Mouse (Mus musculus) layer of hippocampus, postnatal 36 days (tissue): ENCODE data around the gene Def8. TPM values are rescaled to one million over a fixed set of nuclear protein-coding genes. Genes with fewer than 3 reads are reported as not detected.
"Not testable (repeated sequence)": the region's sequence is repeated elsewhere in the genome, so short reads cannot be mapped to it uniquely, and the experiment has no call there.

Source experiments
- DNase-seq, 2 experiments: peaks; one replicate each; pipeline ENCODE4 v3.0.0; 2022
- total RNA-seq, 2 experiments: library from RNA; stranded (reverse); gene quantifications; 2 replicates each; pipeline ENCODE4 v1.2.3; 2021

The Def8 gene
- total RNA-seq, 2 experiments from 2014 or later = 53.4 to 57.4 TPM

- not testable (repeated sequence) for DNase-seq
Observed at GRCm38 (mm10) chr8:123433241-123433974, 10.1 kb downstream of the Def8 start.

GRCm38 (mm10) chr8:123441788-123442187 lies 18.5 kb downstream of the Def8 start:
- no peak for DNase-seq

- DNase-seq = no peak
Observed at GRCm38 (mm10) chr8:123442351-123442750, 19.0 kb downstream of the Def8 start.

- DNase-seq = peak; percentile 91
Observed at GRCm38 (mm10) chr8:123442871-123443575, 19.7 kb downstream of the Def8 start.

- DNase-seq = no peak
Observed at GRCm38 (mm10) chr8:123443576-123443921, 20.2 kb downstream of the Def8 start.

GRCm38 (mm10) chr8:123444131-123444530 lies 20.8 kb downstream of the Def8 start:
- no peak for DNase-seq

- no peak for DNase-seq
Observed at GRCm38 (mm10) chr8:123445981-123446380, 22.7 kb downstream of the Def8 start.

GRCm38 (mm10) chr8:123446799-123447198 lies 23.5 kb downstream of the Def8 start:
- no peak for DNase-seq

GRCm38 (mm10) chr8:123450783-123451182 lies 27.5 kb downstream of the Def8 start:
- DNase-seq = no peak

GRCm38 (mm10) chr8:123451747-123452146 lies 28.4 kb downstream of the Def8 start:
- not testable (repeated sequence) for DNase-seq

- DNase-seq = no peak
Observed at GRCm38 (mm10) chr8:123452149-123452548, 28.8 kb downstream of the Def8 start.

GRCm38 (mm10) chr8:123453291-123453690 lies 30.0 kb downstream of the Def8 start:
- no peak for DNase-seq

- DNase-seq = no peak
Observed at GRCm38 (mm10) chr8:123453951-123454350, 30.6 kb downstream of the Def8 start.

- no peak for DNase-seq
Observed at GRCm38 (mm10) chr8:123454559-123454958, 31.2 kb downstream of the Def8 start.

- no peak for DNase-seq
Observed at GRCm38 (mm10) chr8:123463651-123464050, 40.3 kb downstream of the Def8 start.

GRCm38 (mm10) chr8:123467476-123467875 lies 44.1 kb downstream of the Def8 start:
- DNase-seq = no peak

- DNase-seq = not testable (repeated sequence)
Observed at GRCm38 (mm10) chr8:123472991-123473390, 49.7 kb downstream of the Def8 start.

GRCm38 (mm10) chr8:123474549-123474948 lies 51.2 kb downstream of the Def8 start:
- not testable (repeated sequence) for DNase-seq

GRCm38 (mm10) chr8:123476911-123477736 lies 53.8 kb downstream of the Def8 start:
- peak in 1 of 2 experiments; percentile 19 for DNase-seq

- peak; percentile 94 to 95 for DNase-seq
Observed at GRCm38 (mm10) chr8:123477737-123478258, 54.5 kb downstream of the Def8 start, which contains the start of gene Afg3l1. TSS of gene Afg3l1 (plus strand) at chr8:123477903.

- DNase-seq = no peak
Observed at GRCm38 (mm10) chr8:123478456-123479218, 55.3 kb downstream of the Def8 start.

GRCm38 (mm10) chr8:123482627-123483026 lies 59.3 kb downstream of the Def8 start:
- no peak for DNase-seq
